Mouse (Mus musculus) lung, adult 18-20 months (tissue): ENCODE data around the gene Rnf4.

Source experiments
- DNase-seq, 2 experiments: peaks; one replicate each; pipeline ENCODE4 v3.0.0; 2022; ENCODE audit warnings: mixed read lengths in 2 of 2

Gene Rnf4

DNA sequence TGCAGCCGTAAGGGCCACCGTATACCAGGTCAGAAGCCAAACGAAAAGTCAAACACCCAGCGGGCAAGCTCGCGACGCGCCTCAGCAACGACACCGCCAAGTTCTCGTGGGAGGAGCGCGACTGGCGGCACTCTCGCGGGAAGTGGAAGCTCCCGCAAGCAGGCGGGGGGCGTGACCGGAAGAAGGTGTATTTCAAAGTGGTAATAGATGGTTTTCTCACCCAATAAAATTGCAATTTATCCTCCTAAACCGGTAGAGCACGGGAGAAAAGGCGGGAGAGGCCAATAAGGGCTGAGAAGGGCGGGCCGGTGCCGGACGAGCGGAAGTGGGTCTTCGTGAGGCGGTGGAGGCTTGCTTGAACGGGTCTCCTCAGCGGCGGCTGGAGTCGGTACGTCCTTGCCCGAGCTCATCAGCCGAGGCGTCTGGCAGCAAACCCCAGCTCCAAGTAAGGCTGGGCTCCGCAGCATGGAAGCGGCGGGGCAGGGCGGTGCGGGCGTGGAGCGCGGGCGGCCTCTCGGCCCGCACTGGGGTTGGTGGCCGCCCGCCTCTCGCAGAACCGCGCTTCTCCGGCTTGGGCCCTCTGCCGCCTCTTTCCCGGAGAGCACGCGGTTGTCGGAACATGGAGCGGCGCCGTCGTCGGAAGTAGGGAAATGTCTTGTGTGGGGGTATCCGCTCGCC lies at the start of gene Rnf4:
Gene Rnf4 (plus strand): TSS at position 193 of the 678 bp plus-strand sequence.
- DNase-seq: peak; percentile 98 to 99

DNA sequence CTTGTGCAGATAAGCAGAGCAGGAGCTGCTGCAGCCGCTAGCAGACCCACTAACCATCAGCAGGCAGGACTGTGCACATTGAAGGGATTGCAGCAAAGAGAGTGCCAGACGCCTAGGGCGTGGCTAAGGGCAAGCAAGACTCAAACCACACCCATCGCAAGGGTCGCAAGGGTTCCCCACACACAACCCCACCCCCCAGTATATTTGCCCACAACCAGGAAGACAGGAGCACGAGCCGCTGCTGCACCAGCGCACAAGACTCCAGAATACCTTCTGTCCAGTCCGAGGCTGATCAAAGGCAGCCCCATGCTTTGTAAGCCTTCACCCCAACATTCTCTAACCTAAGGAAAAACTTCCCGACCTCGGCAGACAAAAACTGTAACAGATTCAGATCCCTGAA lies 49.6 kb upstream of the Rnf4 start:
- no peak for DNase-seq

DNA sequence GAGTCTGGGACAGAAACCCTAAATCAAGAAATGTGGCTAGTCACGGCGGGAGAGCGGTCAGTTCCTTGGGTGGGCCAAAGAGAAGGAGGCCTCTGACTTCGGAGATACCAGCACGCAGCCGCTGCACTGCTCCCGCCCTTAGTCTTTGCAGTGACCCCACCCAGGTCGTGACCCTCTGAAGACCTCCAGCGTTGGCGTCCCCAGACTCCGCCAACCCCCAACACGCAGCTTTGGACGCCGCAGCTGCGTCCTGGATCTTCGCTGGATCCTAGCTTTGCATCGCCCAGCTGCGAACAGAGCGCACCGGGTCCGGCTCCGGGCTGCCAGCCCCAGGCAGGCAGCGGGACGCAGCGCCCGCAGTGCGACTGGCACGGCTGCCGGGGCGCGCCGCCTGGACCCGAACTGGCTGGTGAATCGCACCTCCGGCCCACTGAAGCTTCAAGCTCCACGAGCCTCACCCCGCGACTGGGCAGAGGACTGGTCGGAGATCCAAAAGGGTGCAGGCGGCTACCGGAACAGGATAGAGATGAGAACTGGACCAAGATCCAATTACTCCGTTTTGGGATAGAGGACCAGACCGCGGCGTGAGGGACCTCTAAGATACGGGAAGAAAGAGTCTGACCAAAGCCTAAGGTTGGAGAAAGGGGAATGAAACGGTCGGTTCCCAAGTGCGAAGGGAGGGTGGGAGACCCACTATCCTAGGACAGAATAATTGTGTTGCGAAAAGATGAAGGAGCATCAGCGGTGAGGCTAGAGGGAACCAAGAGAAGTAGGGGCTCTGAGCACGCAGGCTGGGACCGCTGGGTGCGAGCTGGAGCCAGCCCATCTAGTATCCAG lies 48.9 kb upstream of the Rnf4 start:
- no peak for DNase-seq

DNA sequence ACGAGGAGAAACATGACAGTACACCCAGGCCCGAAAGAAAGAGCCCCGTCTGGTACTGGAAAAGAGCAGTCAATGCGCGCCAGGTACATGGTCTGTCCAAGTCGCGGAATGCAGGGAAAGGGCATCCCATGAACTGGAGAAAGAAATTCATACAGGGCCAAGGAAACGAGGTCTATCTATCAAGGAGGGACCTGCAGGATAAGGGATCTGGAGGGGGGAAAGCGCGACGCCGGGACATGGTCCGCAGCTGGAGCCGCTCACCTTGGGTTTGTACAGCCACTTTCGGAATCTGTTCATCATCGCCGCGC lies 48.3 kb upstream of the Rnf4 start:
- no peak for DNase-seq

DNA sequence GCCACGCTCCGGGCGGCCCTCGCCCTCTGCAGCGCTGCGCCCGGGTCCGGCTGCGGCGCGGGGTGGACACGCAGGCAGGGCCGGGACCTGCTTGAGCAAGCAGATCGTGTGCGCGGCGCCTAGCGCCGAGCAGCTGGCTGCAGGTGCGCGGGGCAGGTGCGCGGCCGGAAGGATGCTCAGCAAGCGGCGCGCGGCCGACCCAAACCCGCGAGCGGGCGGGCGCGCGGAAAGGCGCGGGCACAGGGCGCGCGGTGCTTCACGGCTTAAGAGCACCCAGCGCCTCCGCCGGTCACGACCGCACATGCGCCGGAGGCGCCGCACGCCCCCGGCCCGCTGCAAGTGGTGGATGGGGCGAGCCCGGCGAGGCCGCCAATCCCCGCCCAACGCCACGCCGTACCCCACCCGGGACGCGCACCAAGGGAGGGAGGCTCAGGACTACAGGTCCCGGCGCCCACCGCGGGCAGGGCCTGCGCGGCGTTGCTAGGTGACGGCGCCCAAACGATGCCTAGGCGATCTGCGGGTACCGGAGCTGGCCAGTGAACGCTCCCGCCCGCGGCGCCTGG lies 47.9 kb upstream of the Rnf4 start, which contains the start of the genes Zfyve28 and Cfap99:
Gene Zfyve28 (minus strand): TSS at position 296 of the 563 bp plus-strand sequence.
Gene Cfap99 (plus strand): TSS at position 447 of the 563 bp plus-strand sequence.
- DNase-seq: peak; percentile 71 to 79

DNA sequence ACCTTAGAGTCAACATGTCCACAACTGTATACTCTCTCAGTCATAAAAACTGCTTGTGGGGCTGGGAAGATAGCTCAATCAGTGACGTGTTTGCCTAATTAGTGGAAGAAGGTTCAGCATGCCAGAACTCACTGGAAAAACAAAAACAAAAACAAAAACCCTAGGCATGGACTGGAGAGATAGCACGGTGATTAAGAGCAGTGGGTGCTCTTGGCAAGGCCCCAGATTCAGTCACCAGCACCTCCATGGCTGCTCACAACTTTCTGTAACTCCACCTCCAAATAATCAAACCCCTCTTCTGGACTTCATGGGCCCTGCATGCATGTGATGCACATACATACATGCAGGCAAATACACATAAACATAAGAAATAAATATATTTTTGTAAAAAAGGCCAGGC lies 46.8 kb upstream of the Rnf4 start:
- no peak for DNase-seq

DNA sequence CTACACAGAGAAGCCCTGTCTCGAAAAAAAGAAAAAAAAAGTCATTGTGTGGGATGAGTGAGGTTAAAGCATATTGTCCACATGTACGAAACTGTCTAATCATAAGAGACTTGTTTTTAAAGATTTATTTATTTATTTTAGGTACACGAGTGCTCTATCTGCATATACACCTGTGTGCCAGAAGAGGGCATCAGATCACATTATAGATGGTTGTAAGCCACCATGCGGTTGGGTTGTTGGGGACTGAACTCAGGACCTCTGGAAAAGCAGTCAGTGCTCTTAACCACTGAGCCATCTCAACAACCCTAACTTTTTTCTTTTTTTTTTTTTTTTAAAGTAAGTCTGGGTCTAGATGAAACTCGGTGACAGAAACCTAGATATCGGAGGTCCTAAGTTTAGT lies 42.7 kb upstream of the Rnf4 start:
- DNase-seq: no peak

DNA sequence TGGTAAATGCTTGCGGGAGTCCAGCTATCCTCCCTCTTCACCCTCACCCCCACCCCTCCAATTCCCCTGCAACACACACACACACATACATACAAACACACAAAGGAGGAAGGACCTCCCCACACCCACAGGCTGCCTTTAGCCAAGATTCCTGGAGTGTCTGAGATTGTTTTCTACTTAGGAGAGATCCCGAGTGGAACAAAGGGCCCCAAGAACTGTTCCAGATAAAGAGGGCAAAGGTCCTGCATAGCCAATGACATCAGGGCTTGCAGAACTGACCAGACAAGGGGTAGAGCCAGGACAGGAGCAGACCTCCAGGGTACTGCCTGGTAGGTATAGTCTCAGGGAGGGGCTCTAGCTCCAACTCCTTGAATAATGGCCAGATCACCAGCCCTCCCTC lies 41.4 kb upstream of the Rnf4 start:
- peak; percentile 40 to 45 for DNase-seq

DNA sequence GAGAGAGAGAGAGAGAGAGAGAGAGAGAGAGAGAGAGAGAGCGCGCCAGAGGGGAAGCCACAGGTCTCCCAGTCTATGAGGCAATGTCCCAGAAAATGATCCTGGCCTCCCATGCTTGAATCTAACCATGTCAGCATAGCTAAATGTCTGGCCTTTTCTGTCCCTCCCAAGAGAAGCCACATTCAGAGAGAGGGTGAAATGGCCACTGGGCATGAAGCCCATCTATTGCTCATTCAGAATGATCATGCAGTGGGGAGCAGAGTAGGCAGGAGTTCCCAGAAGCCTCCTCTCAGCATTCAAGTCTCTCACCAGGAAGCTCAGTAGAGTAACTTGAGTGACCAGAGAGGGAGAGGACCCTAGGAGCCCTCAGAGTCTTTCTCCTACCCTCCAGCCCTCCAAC lies 40.9 kb upstream of the Rnf4 start:
- DNase-seq: no peak

DNA sequence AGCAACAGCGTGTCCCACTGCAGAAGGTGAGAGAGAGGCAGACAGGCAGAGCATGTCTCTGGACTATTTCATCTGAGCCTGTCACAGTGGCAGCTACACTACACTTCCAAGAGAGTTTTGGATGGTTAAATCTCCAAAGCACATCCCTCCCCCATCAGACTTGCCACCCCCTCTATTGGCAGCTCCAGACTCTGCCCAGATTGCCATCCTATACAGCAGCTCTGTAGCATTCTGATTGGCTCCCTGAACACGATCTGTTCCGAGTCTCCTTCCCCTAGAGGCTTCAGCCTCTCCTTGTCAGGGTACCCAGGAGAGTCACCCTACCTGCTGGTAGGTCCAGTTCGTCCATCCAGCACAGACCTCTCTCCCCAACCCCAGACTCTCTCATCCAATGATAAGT lies 38.0 kb upstream of the Rnf4 start:
- no peak for DNase-seq

DNA sequence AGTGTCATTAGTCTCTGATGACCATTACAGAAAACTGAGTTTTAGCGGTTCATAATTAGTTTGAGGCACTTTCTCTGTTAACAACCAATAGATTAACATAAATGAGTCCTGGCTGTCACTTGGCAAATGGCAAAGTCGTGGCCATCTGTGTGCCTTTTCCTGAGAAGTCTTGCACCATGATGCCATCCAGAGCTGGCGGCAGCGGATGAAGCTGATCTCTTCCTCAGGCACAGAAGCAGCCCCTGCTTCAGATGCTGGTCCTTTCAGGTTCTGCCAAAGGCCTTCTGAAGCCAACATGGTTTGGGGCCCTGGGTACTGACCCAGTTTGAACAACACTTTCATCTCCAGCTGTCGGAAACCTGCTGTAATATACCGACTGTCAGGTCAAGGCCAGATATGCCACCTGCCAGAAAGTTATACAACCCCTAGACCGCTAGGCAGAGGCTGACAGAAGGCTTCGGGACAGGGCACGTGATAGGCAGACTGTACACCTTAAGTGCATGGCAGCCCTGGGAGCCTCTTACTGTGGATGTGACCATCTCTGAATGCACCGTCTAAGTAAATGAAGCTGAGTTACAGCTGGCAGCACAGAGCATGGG lies 37.1 kb upstream of the Rnf4 start:
- no peak for DNase-seq

DNA sequence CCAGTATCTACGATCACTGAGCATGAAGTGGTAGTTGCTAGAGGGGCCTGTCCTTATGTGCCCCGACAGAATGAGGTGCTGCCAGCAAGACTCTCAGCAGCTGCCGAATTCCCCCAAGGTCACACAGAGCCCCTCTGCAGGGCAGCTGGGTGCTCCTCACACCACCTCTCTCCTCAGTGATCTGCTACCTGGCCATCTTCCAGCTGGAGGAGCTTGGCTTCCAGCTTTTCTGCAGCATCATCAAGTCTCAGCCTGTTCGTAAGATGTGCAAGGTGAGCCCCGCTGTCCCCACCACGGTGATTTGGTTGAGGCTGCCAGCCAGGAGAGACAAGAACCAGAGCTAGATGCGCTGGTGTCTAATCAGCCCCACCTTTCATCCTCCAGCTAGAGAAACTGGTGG lies 33.7 kb upstream of the Rnf4 start:
- no peak for DNase-seq

DNA sequence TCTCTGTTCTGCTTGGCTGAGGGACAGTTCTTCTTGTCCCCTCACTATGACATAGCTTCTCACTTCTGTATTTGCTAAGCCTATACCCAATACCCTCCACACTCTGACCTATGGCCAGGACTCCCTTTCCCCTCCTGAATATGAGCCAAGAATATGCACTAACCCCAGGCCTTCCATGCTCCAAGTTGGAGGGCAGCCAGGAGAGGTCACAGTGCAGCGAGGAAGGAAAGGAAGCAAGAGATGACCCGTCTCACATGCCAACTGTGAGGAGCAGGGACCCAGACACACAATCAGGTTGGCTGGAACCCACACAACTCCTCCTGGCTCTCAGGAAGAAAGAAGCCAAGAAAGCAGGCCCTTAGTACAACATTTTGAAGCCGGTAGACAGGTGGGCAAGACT lies 27.1 kb upstream of the Rnf4 start:
- no peak for DNase-seq

DNA sequence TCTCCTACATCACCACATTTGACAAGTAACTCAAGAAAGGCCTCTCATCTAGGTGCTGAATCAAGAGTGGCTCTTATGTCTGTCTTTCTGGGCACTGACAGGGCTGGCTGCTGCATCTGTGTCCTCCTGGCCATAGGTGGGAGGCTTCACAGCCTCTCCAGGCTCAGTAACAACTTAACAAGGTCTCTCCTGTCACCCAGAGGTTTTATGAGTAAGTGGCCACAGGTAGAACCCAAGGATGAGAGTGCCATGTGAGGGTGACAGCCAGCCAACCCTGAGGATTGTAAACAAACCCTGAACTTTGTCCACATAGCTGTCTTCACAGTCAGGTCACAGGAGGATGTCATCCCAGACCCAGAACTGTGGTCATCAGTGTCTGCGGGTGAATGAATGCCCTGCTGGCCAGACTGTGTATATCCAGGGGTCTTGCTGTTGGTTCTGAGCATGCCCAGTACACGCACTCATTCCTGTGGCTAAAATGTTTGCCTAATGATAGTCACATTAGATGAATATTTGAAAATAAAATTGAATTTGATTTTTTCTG lies 16.5 kb upstream of the Rnf4 start:
- no peak for DNase-seq

DNA sequence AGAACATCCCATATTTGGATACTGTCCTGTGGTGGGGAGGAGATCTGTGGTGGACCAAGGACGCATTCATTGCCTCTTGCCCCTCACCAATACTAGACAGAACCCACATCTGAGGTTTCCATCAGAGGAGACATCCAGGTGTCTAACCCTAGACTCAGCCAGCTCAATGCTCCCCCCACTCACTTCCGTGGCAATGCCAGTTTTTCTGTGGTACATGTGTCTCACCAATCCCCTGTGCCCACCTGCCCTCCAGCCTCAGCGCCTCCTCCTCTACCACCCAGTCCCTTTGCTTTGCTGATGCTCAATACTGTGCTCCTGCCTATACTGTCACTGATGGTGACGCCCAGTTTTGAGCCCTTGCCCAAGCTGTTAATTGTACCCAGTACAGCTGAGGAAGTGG lies 14.9 kb upstream of the Rnf4 start:
- no peak for DNase-seq

DNA sequence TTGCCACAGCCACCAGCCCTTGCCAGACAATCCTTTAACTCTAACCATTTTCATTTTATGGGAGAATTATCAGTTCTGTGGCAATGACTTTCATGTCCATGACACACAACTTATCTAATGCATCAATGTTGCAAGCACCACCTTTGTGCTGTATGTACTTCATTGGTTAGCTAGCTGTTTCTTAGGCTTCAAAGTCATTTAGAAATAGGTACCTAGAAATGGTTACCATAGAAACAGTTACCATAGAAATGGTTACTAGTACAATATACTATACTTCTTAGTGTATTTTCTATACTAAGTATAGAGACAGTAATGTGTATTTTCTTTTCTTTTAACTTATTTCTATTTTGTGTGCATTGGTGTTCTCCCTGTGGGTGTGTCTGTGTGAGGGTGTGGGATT lies 10.8 kb upstream of the Rnf4 start:
- no peak for DNase-seq

DNA sequence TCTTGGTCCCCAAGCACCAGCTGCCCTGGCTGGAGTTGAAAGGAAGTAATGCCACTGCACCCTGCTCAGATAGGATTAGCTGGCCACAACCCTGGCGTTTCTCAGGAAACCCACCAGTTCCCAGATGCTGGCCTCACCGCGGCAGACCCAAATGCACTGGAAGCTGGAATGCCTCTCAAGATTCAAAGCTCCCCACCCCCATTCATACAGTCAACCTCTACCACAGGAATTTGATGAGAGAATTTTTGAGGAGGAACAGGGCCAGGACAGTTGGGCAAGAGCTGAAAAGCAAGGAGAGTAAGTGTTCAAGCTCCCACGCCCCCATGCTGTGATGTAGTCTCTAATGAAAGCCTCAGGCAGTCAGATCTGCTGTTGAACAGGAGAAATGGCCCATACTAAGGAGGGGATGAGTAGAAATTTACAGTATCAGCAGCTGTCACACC lies 9.8 kb upstream of the Rnf4 start:
- DNase-seq: peak; percentile 33 to 55

DNA sequence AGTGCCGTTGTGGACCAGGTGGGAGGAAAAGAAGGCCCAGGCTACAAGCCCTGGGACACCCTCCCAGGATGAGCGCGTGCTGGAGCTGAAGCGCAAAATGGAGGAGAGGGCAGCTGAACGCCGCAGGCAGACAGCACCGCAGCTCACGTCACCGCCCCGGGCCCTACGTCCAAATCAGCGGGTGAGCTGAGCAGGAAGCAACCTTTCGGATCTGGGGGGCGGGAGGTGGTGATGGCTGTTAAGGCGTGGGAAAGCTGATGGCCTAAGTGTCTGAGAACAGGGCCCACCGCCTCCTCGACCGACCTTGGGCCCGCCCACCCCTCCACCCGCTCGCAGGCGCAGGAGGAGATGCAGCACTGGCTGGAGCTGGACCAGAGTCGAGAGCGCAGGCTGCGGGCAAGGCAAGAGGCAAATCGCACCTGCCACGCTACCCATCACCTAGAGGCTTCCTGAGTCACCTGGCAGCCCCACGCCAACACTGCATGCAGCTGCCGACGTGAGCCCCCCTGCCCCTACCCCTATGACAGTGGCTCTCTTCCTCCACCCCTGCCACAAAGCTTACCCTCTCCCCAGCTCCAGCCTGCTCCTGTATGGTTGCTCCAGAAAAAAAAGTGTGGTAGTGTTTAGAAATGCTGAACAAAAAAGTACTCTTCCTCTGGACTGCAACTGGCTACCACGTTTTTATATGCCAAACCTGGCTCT lies 9.1 kb upstream of the Rnf4 start:
- DNase-seq: peak; percentile 6 to 17

DNA sequence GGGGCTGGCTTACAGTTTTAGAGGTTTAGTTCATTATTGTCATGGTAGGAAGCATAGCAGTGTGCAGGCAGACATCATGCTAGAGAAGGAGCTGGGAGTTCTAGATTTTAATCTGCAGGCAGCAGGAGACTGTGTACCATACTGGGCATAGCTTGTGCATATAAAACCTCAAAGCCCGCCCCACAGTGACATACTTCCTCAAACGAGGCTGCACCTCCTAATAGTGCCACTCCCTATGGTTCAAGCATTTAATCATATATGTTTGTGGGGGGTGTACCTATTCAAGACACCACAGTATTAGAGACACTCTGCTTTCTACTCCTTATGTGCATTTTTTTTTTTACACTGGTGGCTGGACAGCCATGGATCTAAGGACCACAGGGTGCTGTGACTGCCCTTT lies 6.0 kb upstream of the Rnf4 start:
- DNase-seq: no peak

DNA sequence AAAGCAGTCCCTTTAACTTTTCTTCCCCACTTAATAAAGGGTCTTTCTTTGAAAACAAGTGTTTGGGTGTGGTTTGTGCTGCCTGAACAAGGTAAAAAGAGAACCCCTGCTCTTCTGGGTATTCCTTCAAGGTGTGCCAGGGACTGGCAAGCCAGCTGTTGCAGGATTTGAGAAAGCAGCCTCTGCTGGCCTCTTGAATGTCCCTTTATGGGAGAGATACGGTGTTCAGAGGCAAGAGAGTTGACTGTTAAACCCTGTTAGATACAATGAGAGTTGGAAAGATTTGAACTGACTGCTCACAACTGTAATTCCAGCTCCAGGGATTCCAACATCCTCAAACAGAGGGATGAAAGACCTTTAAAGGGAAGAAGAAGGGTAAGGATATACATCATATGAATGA lies 2.0 kb upstream of the Rnf4 start:
- no peak for DNase-seq

DNA sequence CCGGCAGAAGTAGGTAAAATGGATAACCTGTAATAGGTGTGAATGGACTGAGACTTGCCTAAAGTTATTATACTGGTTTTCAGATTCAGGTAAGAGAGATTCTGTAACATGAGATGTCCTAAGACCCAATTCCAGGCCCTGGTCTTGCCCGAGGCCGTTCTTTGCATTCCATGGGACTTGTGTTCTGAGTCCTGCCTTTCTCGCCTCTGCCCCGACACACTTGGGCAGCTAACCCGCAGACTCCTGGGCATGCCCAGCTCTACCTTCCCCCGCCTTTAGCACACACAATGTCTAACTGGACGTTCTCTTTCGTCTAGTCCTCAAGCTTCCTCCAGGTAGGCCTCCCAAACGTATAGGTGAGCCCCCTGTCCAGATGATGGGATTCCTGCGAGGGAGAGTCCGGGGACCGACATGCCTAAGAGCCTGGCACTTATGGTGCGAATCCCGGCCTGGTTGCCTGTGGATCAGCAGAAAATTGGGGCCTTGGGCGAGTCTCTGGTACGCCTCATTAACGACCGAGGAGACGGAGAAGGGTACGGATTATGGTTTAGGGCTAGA lies 471 bp upstream of the Rnf4 start:
- DNase-seq: no peak

DNA sequence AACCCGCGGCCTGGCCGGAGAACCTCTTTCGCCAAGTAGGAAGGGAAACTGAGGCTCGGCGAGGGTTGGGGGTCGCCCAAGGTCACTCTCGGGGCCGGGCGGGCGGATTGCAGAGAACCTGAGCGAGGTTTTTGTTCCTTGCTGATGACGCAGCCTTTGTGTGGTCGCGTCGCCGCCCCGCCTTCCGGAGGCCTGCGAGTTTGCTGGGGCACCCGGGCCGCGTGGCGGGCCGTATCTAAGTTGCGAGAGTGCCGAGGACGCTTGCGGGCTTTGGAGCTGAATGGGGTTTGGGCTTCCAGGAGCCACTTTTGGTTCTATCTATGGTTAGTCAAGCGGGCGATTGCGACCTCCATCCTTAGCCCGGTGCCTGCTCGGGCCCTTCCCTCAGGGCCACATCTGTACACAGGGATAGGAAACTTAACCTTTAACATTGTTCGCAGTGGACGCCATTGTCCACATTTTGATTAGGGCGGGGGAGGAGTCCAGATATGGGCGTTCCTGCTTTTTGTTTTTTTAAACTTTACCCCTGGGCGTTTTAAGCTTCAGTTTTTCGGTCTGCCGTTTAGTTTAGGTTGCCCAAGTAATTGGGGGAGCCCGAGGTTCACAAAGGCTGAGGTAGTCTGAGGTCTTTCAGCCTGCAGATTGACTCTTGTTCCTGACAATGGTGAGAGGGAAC lies 824 bp downstream of the Rnf4 start:
- peak; percentile 58 to 63 for DNase-seq
